Mouse (Mus musculus): ENCODE results near the gene Fbxl18. TPM values are rescaled to one million over a fixed set of nuclear protein-coding genes. Genes with fewer than 3 reads are reported as not detected.

Gene Fbxl18
- total and polyA plus RNA-seq, 3 experiments, result 4.6 to 7.4 TPM; not detected in 1

- 0 out of 2 replicates have a peak, but pooled peaks have one; percentile 10 for TF ChIP-seq RCOR1 (IDR thresholded peaks at IDR 0.05; ENCODE audit: low read depth, low read length)
- no peak for TF ChIP-seq ZKSCAN1 (IDR thresholded peaks at IDR 0.05; ENCODE audit: low read depth, low read length)
- no peak for TF ChIP-seq CHD1 (IDR thresholded peaks at IDR 0.05; ENCODE audit: low read depth, low read length)
- TF ChIP-seq CTCF (IDR thresholded peaks at IDR 0.05 in 2 of 3, conservative IDR thresholded peaks at IDR 0.05 in 1 of 3; ENCODE audit: control insufficient read depth in 1 of 3, insufficient read depth in 1 of 3, low read depth in 2 of 3, low read length in 3 of 3, poor library complexity in 1 of 3, severe bottlenecking in 1 of 3), result no peak
Observed at GRCm38 (mm10) chr5:142894918-142895613, at the start of gene Fbxl18 (continued).

- no peak for TF ChIP-seq POLR2A (IDR thresholded peaks at IDR 0.05; ENCODE audit: control insufficient read depth in 1 of 2, insufficient read depth in 1 of 2, low read depth in 1 of 2, low read length in 2 of 2, poor library complexity in 1 of 2)
- no peak for TF ChIP-seq MAFK (IDR thresholded peaks at IDR 0.05; ENCODE audit: borderline replicate concordance, low read depth, low read length)
- peak; percentile 64 for TF ChIP-seq RAD21 (IDR thresholded peaks at IDR 0.05; ENCODE audit: low read depth, low read length)
- TF ChIP-seq NELFE (IDR thresholded peaks at IDR 0.05; ENCODE audit: low read depth, low read length), result no peak
- no peak for TF ChIP-seq BHLHE40 (IDR thresholded peaks at IDR 0.05; ENCODE audit: borderline replicate concordance, low read depth, low read length)
- TF ChIP-seq SMC3 (IDR thresholded peaks at IDR 0.05; ENCODE audit: low read depth, low read length), result peak; percentile 72
- TF ChIP-seq ZC3H11A (IDR thresholded peaks at IDR 0.05; ENCODE audit: low read depth, low read length), result peak; percentile 50
- peak; percentile 32 to 67 (median 42); a peak in 5 of 6 replicates for TF ChIP-seq CTCF (IDR thresholded peaks at IDR 0.05 in 2 of 3, conservative IDR thresholded peaks at IDR 0.05 in 1 of 3; ENCODE audit: control insufficient read depth in 1 of 3, insufficient read depth in 1 of 3, low read depth in 2 of 3, low read length in 3 of 3, poor library complexity in 1 of 3, severe bottlenecking in 1 of 3)
- TF ChIP-seq MYC (IDR thresholded peaks at IDR 0.05; ENCODE audit: low read depth, low read length), result peak; percentile 64; the same call in 1 of the 2 replicates
- TF ChIP-seq POLR2AphosphoS2 (IDR thresholded peaks at IDR 0.05; ENCODE audit: low read length), result no peak
- no peak for TF ChIP-seq ZMIZ1 (IDR thresholded peaks at IDR 0.05; ENCODE audit: low read depth, low read length)
- Histone ChIP-seq H3K4me1 (ENCODE audit: control insufficient read depth in 1 of 2, insufficient read depth in 2 of 2, low read length in 2 of 2) (peaks cover 0 to 7% of the 10 kb centered on the region in 2 experiments; a peak in 2 of 4 replicates), H3K9me3 (replicated peaks; ENCODE audit: insufficient read depth, low read length) (no peaks in the 10 kb centered on the region), H3K27ac (ENCODE audit: control insufficient read depth, low read depth, low read length) (no peak overlapping the region), H3K36me3 (ENCODE audit: control insufficient read depth in 1 of 2, insufficient read depth in 2 of 2, low read length in 2 of 2) (peaks cover 0 to 5% of the 10 kb centered on the region in 2 experiments; a peak in 1 of 4 replicates), H3K4me3 (ENCODE audit: control insufficient read depth in 1 of 2, insufficient read depth in 1 of 2, low read depth in 2 of 2, low read length in 2 of 2) (no peak overlapping the region), H3K9ac (ENCODE audit: control insufficient read depth, low read depth, low read length, poor library complexity, severe bottlenecking) (no peak overlapping the region), H3K79me2 (ENCODE audit: control insufficient read depth, insufficient read depth, low read length, poor library complexity) (no peaks in the 10 kb centered on the region), H3K27me3 (ENCODE audit: control insufficient read depth in 1 of 2, insufficient read depth in 2 of 2, low read length in 2 of 2) (no peaks in the 10 kb centered on the region)
- DNase-seq (ENCODE audit: low read depth, low spot score), result peak; percentile 62
Observed at GRCm38 (mm10) chr5:142940393-142940792, 45.2 kb upstream of the Fbxl18 start.

- Histone ChIP-seq H3K27ac (ENCODE audit: control insufficient read depth, low read depth, low read length) (no peak overlapping the region), H3K9ac (ENCODE audit: control insufficient read depth, low read depth, low read length, poor library complexity, severe bottlenecking) (no peak overlapping the region), H3K36me3 (ENCODE audit: control insufficient read depth in 1 of 2, insufficient read depth in 2 of 2, low read length in 2 of 2) (peaks cover 0 to 5% of the 10 kb centered on the region in 2 experiments; a peak in 1 of 4 replicates), H3K4me1 (ENCODE audit: control insufficient read depth in 1 of 2, insufficient read depth in 2 of 2, low read length in 2 of 2) (peaks cover 0 to 7% of the 10 kb centered on the region in 2 experiments; a peak in 2 of 4 replicates), H3K27me3 (ENCODE audit: control insufficient read depth in 1 of 2, insufficient read depth in 2 of 2, low read length in 2 of 2) (no peaks in the 10 kb centered on the region), H3K79me2 (ENCODE audit: control insufficient read depth, insufficient read depth, low read length, poor library complexity) (no peaks in the 10 kb centered on the region), H3K9me3 (replicated peaks; ENCODE audit: insufficient read depth, low read length) (no peaks in the 10 kb centered on the region), H3K4me3 (ENCODE audit: control insufficient read depth in 1 of 2, insufficient read depth in 1 of 2, low read depth in 2 of 2, low read length in 2 of 2) (no peak overlapping the region)
- TF ChIP-seq CHD1 (IDR thresholded peaks at IDR 0.05; ENCODE audit: low read depth, low read length), result no peak
- TF ChIP-seq POLR2A (IDR thresholded peaks at IDR 0.05; ENCODE audit: control insufficient read depth in 1 of 2, insufficient read depth in 1 of 2, low read depth in 1 of 2, low read length in 2 of 2, poor library complexity in 1 of 2), result 0 out of 4 replicates have a peak, but pooled peaks of 1 of the 2 experiments have one; percentile 23
- DNase-seq (ENCODE audit: low read depth, low spot score), result peak; percentile 85
Observed at GRCm38 (mm10) chr5:142937956-142938727, 42.9 kb upstream of the Fbxl18 start.
